Mouse (Mus musculus) midbrain, embryonic 11.5 days (tissue): ENCODE measurements around the gene Mapk12. TPM values are rescaled to one million over a fixed set of nuclear protein-coding genes. Genes with fewer than 3 reads are reported as not detected.

Experiments
- ATAC-seq: fragments of 200-750 bp; cut with Nextera tagmentation; 2 replicates; pipeline ENCODE4 v1.8.0; 2017; ENCODE audit warnings: moderate TSS enrichment, moderate library complexity; ENCODE audit not compliant: low FRiP score
- DNase-seq: peaks from one replicate; pipeline ENCODE4 v3.0.0; 2015; ENCODE audit warnings: low spot score; ENCODE audit errors: missing footprints
- H3K27ac ChIP-seq: fragments of 300-500 bp; sonication (generic); 2 replicates; pipeline ENCODE4 v1.5.1; 2014; ENCODE audit warnings: low read depth, low read length
- H3K27me3 ChIP-seq: fragments of 300-500 bp; sonication (generic); 2 replicates; pipeline ENCODE4 v1.6.1; 2014; ENCODE audit warnings: mild to moderate bottlenecking, low read length, moderate library complexity, mixed read lengths; ENCODE audit not compliant: control insufficient read depth, insufficient read depth
- H3K36me3 ChIP-seq: fragments of 300-500 bp; sonication (generic); 2 replicates; pipeline ENCODE4 v1.6.1; 2014; ENCODE audit warnings: mild to moderate bottlenecking, low read length, moderate library complexity, mixed read lengths; ENCODE audit not compliant: control insufficient read depth, insufficient read depth
- H3K4me1 ChIP-seq: fragments of 300-500 bp; sonication (generic); 2 replicates; pipeline ENCODE4 v1.6.1; 2014; ENCODE audit warnings: low read length; ENCODE audit not compliant: control insufficient read depth, insufficient read depth
- H3K4me2 ChIP-seq: fragments of 300-500 bp; sonication (generic); 2 replicates; pipeline ENCODE4 v1.6.1; 2014; ENCODE audit warnings: mild to moderate bottlenecking, moderate library complexity
- H3K4me3 ChIP-seq: fragments of 300-500 bp; sonication (generic); 2 replicates; pipeline ENCODE4 v1.5.1; 2014; ENCODE audit warnings: low read depth, low read length
- H3K9ac ChIP-seq: fragments of 300-500 bp; sonication (generic); 2 replicates; pipeline ENCODE4 v1.6.1; 2014; ENCODE audit warnings: low read length
- H3K9me3 ChIP-seq: fragments of 300-500 bp; sonication (generic); 2 replicates; pipeline ENCODE4 v1.6.1; 2016; ENCODE audit warnings: low read length; ENCODE audit not compliant: control insufficient read depth
- WGBS: fragments of 180-500 bp; shearing (Covaris S2); extraction: QIAGEN DNeasy Blood & Tissue Kit; methylation state at CpG from one replicate; pipeline ENCODE4 v1.1.7; 2014; 5-methylcytosine and 5-hydroxymethylcytosine counted together
- polyA plus RNA-seq: library from polyadenylated mRNA; unstranded; fragments of >200 nt; fragmentation: Nextera tagmentation; extraction: Ambion mirVana; gene quantifications from 2 replicates; pipeline ENCODE4 v1.2.1, GENCODE M21; 2014

The Mapk12 gene
- polyA plus RNA-seq, 1 experiment from 2014 or later = 27.0 TPM

- Histone ChIP-seq H3K9me3 (no peaks in the 10 kb centered on the region), H3K4me3 (peak overlapping the region; percentile 69), H3K36me3 (no peaks in the 10 kb centered on the region), H3K27me3 (no peaks in the 10 kb centered on the region), H3K9ac (peak overlapping the region; percentile 89), H3K27ac (peak overlapping the region; percentile 83), H3K4me2 (peak overlapping the region; percentile 90), H3K4me1 (peaks cover 60% of the 10 kb centered on the region)
- 4% methylated on average over 6 of the region's 6 CpGs for WGBS
- DNase-seq (no peak), ATAC-seq (no peak)
Measured at GRCm38 (mm10) chr15:89179630-89179964, 39.1 kb upstream of the Mapk12 start.

GRCm38 (mm10) chr15:89178954-89179629 lies 38.6 kb upstream of the Mapk12 start:
- no peak for ATAC-seq
- H3K27ac ChIP-seq = no peak overlapping the region; the same call in 1 of the 2 replicates
- WGBS = 3% methylated on average over 15 of the region's 16 CpGs

GRCm38 (mm10) chr15:89178260-89178860 lies 37.9 kb upstream of the Mapk12 start:
- Histone ChIP-seq H3K9me3 (no peaks in the 10 kb centered on the region), H3K9ac (peak overlapping the region; percentile 89; the same call in 1 of the 2 replicates), H3K27me3 (no peaks in the 10 kb centered on the region), H3K27ac (no peak overlapping the region), H3K4me1 (peaks cover 65% of the 10 kb centered on the region), H3K36me3 (no peaks in the 10 kb centered on the region), H3K4me3 (peak overlapping the region; percentile 69), H3K4me2 (peak overlapping the region; percentile 90)
- DNase-seq (peak; percentile 81), ATAC-seq (no peak)
- whole genome bisulfite sequencing = 75% methylated on average over 7 of the region's 7 CpGs

More at GRCm38 (mm10) chr15:89178954-89179629, 38.6 kb upstream of the Mapk12 start:
- no peaks in the 10 kb centered on the region for H3K9me3 ChIP-seq
- no peaks in the 10 kb centered on the region for H3K36me3 ChIP-seq
- H3K4me3 ChIP-seq = peak overlapping the region; percentile 69
- H3K4me2 ChIP-seq = peak overlapping the region; percentile 90
- H3K27me3 ChIP-seq = no peaks in the 10 kb centered on the region
- peaks cover 61% of the 10 kb centered on the region for H3K4me1 ChIP-seq
- H3K9ac ChIP-seq = peak overlapping the region; percentile 89
- DNase-seq = peak; percentile 92

GRCm38 (mm10) chr15:89177576-89178259 lies 37.2 kb upstream of the Mapk12 start:
- Histone ChIP-seq H3K36me3 (no peaks in the 10 kb centered on the region), H3K9me3 (no peaks in the 10 kb centered on the region), H3K4me1 (peaks cover 71% of the 10 kb centered on the region), H3K9ac (peak overlapping the region; percentile 4; the same call in 1 of the 2 replicates), H3K27ac (no peak overlapping the region), H3K4me3 (no peak overlapping the region), H3K27me3 (no peaks in the 10 kb centered on the region), H3K4me2 (peak overlapping the region; percentile 90)
- ATAC-seq = no peak
- 84% methylated on average over 4 of the region's 4 CpGs for WGBS
- no peak for DNase-seq

DNA sequence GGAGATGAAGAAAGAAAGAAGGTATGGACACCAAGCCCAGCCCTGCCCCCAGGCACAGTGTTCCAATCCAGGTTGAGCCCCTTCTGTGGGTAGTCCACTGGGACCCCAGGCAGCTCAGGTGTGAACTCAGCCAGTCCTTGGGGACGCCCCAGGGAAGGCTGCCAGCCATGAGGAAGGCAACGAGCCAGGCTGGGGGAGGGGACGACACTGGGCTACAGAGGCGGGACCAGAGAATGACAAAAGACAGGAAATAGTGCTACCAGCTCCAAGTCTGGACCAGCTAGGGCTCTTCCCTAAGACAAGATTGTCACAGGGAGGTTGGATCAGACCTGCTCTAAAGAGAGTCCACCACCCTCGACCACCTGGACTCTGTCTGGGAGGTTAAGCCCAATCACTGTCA lies 36.6 kb upstream of the Mapk12 start:
- Histone ChIP-seq H3K9me3 (no peaks in the 10 kb centered on the region), H3K36me3 (no peaks in the 10 kb centered on the region), H3K9ac (peak overlapping the region; percentile 4; the same call in 1 of the 2 replicates), H3K27ac (no peak overlapping the region), H3K4me3 (no peak overlapping the region), H3K27me3 (no peaks in the 10 kb centered on the region), H3K4me2 (peak overlapping the region; percentile 8; the same call in 1 of the 2 replicates), H3K4me1 (peaks cover 72% of the 10 kb centered on the region)
- DNase-seq (no peak), ATAC-seq (no peak)
- 19% methylated on average over 5 of the region's 5 CpGs for WGBS

DNA sequence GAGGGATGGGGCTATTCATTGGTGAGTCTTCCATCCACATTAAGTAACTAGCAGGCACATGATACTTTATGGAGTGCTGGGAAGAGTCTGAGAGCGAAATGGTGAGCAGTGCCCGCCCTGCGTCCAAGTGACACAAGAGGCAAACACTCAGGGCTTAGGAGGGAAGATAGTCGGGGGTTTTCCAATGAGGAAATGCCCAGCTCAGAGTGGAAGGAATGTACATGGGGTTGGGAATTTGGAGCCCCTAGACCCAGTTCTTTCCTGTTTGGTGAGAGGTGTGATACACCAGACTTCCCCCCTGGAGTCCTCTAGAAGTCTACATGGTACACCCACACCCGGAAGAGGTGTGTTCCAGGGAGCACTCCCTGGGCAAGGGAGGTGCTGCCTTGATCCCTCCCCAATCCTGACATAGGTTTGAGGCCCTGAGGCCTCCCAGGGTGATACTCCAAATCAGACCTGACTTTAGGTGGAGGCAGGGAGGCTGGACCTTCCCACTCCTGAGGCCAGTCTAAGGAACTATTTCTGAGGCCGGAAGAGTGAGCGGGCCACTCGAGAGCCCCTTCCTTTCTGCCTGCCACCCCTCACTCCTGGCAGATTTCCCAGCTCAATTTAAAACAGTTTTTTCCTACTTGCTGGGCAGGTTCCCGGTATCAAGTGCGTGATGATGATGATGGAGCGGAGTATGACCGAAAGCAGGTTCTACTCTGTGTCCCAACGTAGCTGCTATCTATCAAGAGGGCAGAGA lies 35.1 kb upstream of the Mapk12 start:
- peaks cover 65% of the 10 kb centered on the region for H3K4me1 ChIP-seq
- no peaks in the 10 kb centered on the region for H3K9me3 ChIP-seq
- no peak overlapping the region for H3K4me3 ChIP-seq
- 85% methylated on average over 13 of the region's 13 CpGs for WGBS
- H3K9ac ChIP-seq = no peak overlapping the region
- DNase-seq (no peak), ATAC-seq (no peak)
- H3K36me3 ChIP-seq = no peaks in the 10 kb centered on the region
- no peak overlapping the region for H3K4me2 ChIP-seq
- no peak overlapping the region for H3K27ac ChIP-seq
- no peaks in the 10 kb centered on the region for H3K27me3 ChIP-seq

DNA sequence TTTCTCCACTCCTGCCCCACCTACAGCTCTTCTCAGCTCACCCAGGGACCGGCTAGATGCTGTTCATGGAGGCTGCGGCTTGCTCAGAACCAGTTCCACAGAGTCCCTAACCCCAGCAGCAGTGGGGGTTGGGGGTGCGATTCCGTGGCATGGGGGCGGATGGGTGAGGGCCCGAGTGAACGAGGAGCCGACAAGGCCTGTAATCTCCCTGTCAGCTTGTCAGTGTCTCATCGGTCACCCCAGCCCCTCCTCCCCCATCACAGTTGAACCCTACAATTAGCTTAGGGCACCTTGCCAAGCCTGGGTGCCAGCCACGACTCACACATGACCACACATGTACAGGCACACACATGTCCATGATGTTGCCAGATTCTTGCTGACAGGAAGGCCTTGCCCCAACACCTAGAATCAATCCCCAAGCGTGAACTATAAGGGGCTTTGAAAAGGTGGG lies 34.4 kb upstream of the Mapk12 start:
- no peak overlapping the region for H3K27ac ChIP-seq
- ATAC-seq (no peak), DNase-seq (peak; percentile 82)
- 64% methylated on average over 11 of the region's 11 CpGs for WGBS
- no peak overlapping the region for H3K4me3 ChIP-seq
- H3K36me3 ChIP-seq = no peaks in the 10 kb centered on the region
- H3K9ac ChIP-seq = no peak overlapping the region
- H3K4me1 ChIP-seq = peaks cover 70% of the 10 kb centered on the region
- H3K4me2 ChIP-seq = no peak overlapping the region
- H3K9me3 ChIP-seq = no peaks in the 10 kb centered on the region
- no peaks in the 10 kb centered on the region for H3K27me3 ChIP-seq

- H3K27ac ChIP-seq = no peak overlapping the region
- peak overlapping the region; percentile 99 for H3K4me2 ChIP-seq
- WGBS = 2% methylated on average over 15 of the region's 15 CpGs
- no peak for DNase-seq
- H3K4me1 ChIP-seq = peaks cover 71% of the 10 kb centered on the region
- H3K4me3 ChIP-seq = peak overlapping the region; percentile 52
- peaks cover 5% of the 10 kb centered on the region; the same call in 1 of the 2 replicates for H3K36me3 ChIP-seq
- peak; percentile 68 for ATAC-seq
- H3K27me3 ChIP-seq = no peaks in the 10 kb centered on the region
- peak overlapping the region; percentile 68 for H3K9ac ChIP-seq
- no peaks in the 10 kb centered on the region for H3K9me3 ChIP-seq
Measured at GRCm38 (mm10) chr15:89173906-89174214, 33.4 kb upstream of the Mapk12 start.
